Mouse (Mus musculus): Measurements from ENCODE around the gene Sis. TPM values are rescaled to one million over a fixed set of nuclear protein-coding genes. Genes with fewer than 3 reads are reported as not detected.

Sis gene
- polyA plus RNA-seq, 1 experiment from 2014 or later = not detected

DNA sequence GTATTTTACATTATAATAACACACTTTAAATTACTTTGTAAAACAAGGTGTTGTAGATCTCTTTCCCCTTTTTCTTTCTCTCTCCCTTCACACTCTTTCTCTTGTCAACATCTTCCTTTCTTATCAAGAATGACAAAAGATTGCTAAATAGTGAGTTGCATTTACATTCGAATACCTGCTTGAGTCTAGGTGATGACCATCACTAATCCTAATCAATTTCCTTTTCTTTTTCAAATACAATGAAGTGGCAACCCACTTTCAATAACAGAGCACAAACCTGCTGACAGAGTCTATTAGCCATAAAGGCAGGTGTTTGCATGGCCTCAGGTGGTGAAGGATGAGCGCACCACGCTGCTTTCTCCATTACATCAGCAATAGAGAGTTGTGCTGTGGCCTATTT is 108.9 kb downstream of the Sis start:
- 80% methylated on average over 3 of the region's 3 CpGs for WGBS
- no peaks in the 10 kb centered on the region for H3K4me1 ChIP-seq (replicated peaks; ENCODE audit: control insufficient read depth, insufficient read depth, low read length)
- no peak for ATAC-seq

DNA sequence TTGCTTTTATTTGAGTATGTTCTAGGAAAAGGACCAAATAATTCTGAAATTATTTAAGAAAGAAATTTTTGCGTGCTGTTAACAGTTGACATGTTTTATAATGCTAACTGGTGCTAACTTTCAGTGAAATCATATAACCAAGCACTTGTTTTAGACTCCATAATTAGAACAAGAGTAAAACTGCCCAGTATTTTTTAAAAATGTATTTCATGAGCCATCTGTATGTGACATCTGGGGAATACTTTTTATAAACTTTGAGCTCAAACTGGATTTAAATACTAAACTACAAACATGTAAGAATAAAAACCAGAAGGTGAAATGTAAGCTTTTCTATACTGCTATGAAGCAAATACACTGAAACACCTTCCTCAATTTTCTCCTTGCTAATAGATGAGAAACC is 112.3 kb downstream of the Sis start:
- no peak for ATAC-seq
- no peaks in the 10 kb centered on the region for H3K9me3 ChIP-seq (ENCODE audit: control insufficient read depth, low read length)
- H3K4me3 ChIP-seq (replicated peaks; ENCODE audit: low read length) = no peak overlapping the region
- H3K27ac ChIP-seq (ENCODE audit: low read length) = no peak overlapping the region
- no peak overlapping the region for H3K9ac ChIP-seq (replicated peaks; ENCODE audit: low read depth, low read length)
- H3K36me3 ChIP-seq (ENCODE audit: control insufficient read depth, insufficient read depth) = no peaks in the 10 kb centered on the region
- H3K4me1 ChIP-seq (replicated peaks; ENCODE audit: control insufficient read depth, insufficient read depth, low read length) = no peaks in the 10 kb centered on the region
- WGBS = 84% methylated on average over 1 of the region's 1 CpGs
- no peaks in the 10 kb centered on the region for H3K27me3 ChIP-seq (replicated peaks; ENCODE audit: control insufficient read depth, insufficient read depth, low read length)
- H3K4me2 ChIP-seq (ENCODE audit: low read length) = no peak overlapping the region

More for the DNA sequence above, 108.9 kb downstream of the Sis start:
- no peak overlapping the region for H3K4me2 ChIP-seq (ENCODE audit: low read length)
- H3K27me3 ChIP-seq (replicated peaks; ENCODE audit: control insufficient read depth, insufficient read depth, low read length) = no peaks in the 10 kb centered on the region
- H3K27ac ChIP-seq (ENCODE audit: low read length) = no peak overlapping the region
- no peak overlapping the region for H3K4me3 ChIP-seq (replicated peaks; ENCODE audit: low read length)
- H3K36me3 ChIP-seq (ENCODE audit: control insufficient read depth, insufficient read depth) = no peaks in the 10 kb centered on the region
- H3K9ac ChIP-seq (replicated peaks; ENCODE audit: low read depth, low read length) = no peak overlapping the region
- no peaks in the 10 kb centered on the region for H3K9me3 ChIP-seq (ENCODE audit: control insufficient read depth, low read length)

DNA sequence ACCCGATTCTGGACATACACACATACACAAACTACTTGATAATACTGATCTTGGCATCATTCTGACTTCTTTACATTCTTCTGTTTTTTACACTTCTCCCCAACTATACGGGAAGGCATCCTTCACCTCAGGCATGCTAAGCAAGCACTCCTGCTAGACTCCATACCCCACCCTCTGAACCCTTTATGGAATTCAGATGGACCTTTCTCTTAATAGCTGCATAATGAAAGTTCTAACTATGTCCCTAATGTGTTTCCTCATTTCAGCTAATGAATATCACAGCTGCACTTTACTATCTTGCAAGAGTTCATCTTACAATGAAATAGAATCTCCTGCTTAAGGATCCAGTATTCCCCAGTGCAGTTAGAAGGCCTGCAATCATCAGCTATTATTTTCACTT is 127.0 kb downstream of the Sis start:
- 95% methylated on average over 2 of the region's 2 CpGs for WGBS
- no peak overlapping the region for H3K4me3 ChIP-seq (replicated peaks; ENCODE audit: low read length)
- ATAC-seq = no peak
- H3K4me1 ChIP-seq (replicated peaks; ENCODE audit: control insufficient read depth, insufficient read depth, low read length) = no peaks in the 10 kb centered on the region
- no peaks in the 10 kb centered on the region for H3K27me3 ChIP-seq (replicated peaks; ENCODE audit: control insufficient read depth, insufficient read depth, low read length)
- no peaks in the 10 kb centered on the region for H3K36me3 ChIP-seq (ENCODE audit: control insufficient read depth, insufficient read depth)
- H3K9me3 ChIP-seq (ENCODE audit: control insufficient read depth, low read length) = no peaks in the 10 kb centered on the region
- no peak overlapping the region for H3K4me2 ChIP-seq (ENCODE audit: low read length)
- no peak overlapping the region for H3K9ac ChIP-seq (replicated peaks; ENCODE audit: low read depth, low read length)
- H3K27ac ChIP-seq (ENCODE audit: low read length) = no peak overlapping the region

Other genes starting within 250 kb of the Sis start
- gene Slitrk3, start 89.9 kb upstream of the Sis start, polyA plus RNA-seq (2015; fragmentation: Nextera tagmentation; extraction: Ambion mirVana) = 16.0 and 18.7 TPM in 2 replicates

Data from forebrain, embryonic 16.5 days (tissue).